Mouse (Mus musculus) MEL-GATA-1-ER (cell line): ENCODE measurements at regions not wholly inside any gene's neighbourhood (a gene's known extent, or its start where the extent isn't known, plus 50 kb on each side); places are given as distances from the start of the nearest gene placed in this dataset.

Experiments
- DNase-seq: peaks from one replicate; pipeline ENCODE4 v3.0.0-alpha.2; 2012; ENCODE audit warnings: low read depth; ENCODE audit errors: extremely low read depth

- no peak for DNase-seq
Measured at GRCm38 (mm10) chr13:34576392-34576791, 76.9 kb downstream of the Pxdc1 start.

GRCm38 (mm10) chr13:34575997-34576314 is 77.3 kb downstream of the Pxdc1 start:
- DNase-seq = no peak

- DNase-seq = no peak
Measured at GRCm38 (mm10) chr13:34575179-34575996, 77.9 kb downstream of the Pxdc1 start.

GRCm38 (mm10) chr13:34569312-34569711 is 84.0 kb downstream of the Pxdc1 start:
- no peak for DNase-seq

- DNase-seq = no peak
Measured at GRCm38 (mm10) chr13:34566687-34567086, 86.6 kb downstream of the Pxdc1 start.

- DNase-seq = no peak
Measured at GRCm38 (mm10) chr13:34550130-34550884, 103.0 kb downstream of the Pxdc1 start.

- DNase-seq = no peak
Measured at GRCm38 (mm10) chr13:34540646-34541045, 112.6 kb downstream of the Pxdc1 start.

GRCm38 (mm10) chr13:34533896-34534295 is 119.4 kb downstream of the Pxdc1 start:
- DNase-seq = peak; percentile 5

- no peak for DNase-seq
Measured at GRCm38 (mm10) chr13:34511332-34511731, 142.0 kb downstream of the Pxdc1 start.

- DNase-seq = no peak
Measured at GRCm38 (mm10) chr13:34507224-34507623, 146.1 kb downstream of the Pxdc1 start.

- no peak for DNase-seq
Measured at GRCm38 (mm10) chr13:34505861-34506260, 147.4 kb downstream of the Pxdc1 start.

- no peak for DNase-seq
Measured at GRCm38 (mm10) chr13:34504879-34505278, 148.4 kb downstream of the Pxdc1 start.

GRCm38 (mm10) chr13:34498910-34499309 is 153.9 kb upstream of the Slc22a23 start:
- no peak for DNase-seq

GRCm38 (mm10) chr13:34497667-34498066 is 152.7 kb upstream of the Slc22a23 start:
- no peak for DNase-seq

GRCm38 (mm10) chr13:34484831-34485230 is 139.8 kb upstream of the Slc22a23 start:
- no peak for DNase-seq

- DNase-seq = no peak
Measured at GRCm38 (mm10) chr13:34481461-34481860, 136.5 kb upstream of the Slc22a23 start.

GRCm38 (mm10) chr13:34470410-34470809 is 125.4 kb upstream of the Slc22a23 start:
- no peak for DNase-seq

GRCm38 (mm10) chr13:34469568-34469967 is 124.6 kb upstream of the Slc22a23 start:
- no peak for DNase-seq

GRCm38 (mm10) chr13:34468132-34468748 is 123.3 kb upstream of the Slc22a23 start:
- no peak for DNase-seq

GRCm38 (mm10) chr13:34465862-34466430 is 121.0 kb upstream of the Slc22a23 start:
- DNase-seq = no peak

GRCm38 (mm10) chr13:34465456-34465855 is 120.5 kb upstream of the Slc22a23 start:
- no peak for DNase-seq

GRCm38 (mm10) chr13:34464221-34464620 is 119.2 kb upstream of the Slc22a23 start:
- no peak for DNase-seq
